Mouse (Mus musculus) erythroblast, embryonic 14.5 days (primary cell): ENCODE measurements around the gene Aqp12.

Source experiments
- GATA1 ChIP-seq: IDR thresholded peaks from 2 replicates; pipeline ENCODE4 v1.6.1; 2012; ENCODE audit warnings: low read length, inconsistent platforms, mixed read lengths
- TAL1 ChIP-seq: IDR thresholded peaks from 3 replicates; pipeline ENCODE4 v1.6.1; 2012; ENCODE audit warnings: low read length, inconsistent platforms, mixed read lengths

GRCm38 (mm10) chr1:92982931-92983605, 23.1 kb upstream of the Aqp12 start:
- TF ChIP-seq GATA1 (no peak), TAL1 (no peak)
